Mouse (Mus musculus) 3134 (cell line): ENCODE measurements around the gene Bcl9.

Experiments
- DNase-seq: peaks from one replicate; pipeline ENCODE4 v3.0.0-alpha.2; 2011; ENCODE audit warnings: low spot score; ENCODE audit not compliant: insufficient read length; ENCODE audit errors: extremely low read depth

Gene Bcl9

GRCm38 (mm10) chr3:97297553-97298432 is at the start of gene Bcl9:
Bcl9 (minus strand) TSS chr3:97297917.
- DNase-seq: peak; percentile 78

DNA sequence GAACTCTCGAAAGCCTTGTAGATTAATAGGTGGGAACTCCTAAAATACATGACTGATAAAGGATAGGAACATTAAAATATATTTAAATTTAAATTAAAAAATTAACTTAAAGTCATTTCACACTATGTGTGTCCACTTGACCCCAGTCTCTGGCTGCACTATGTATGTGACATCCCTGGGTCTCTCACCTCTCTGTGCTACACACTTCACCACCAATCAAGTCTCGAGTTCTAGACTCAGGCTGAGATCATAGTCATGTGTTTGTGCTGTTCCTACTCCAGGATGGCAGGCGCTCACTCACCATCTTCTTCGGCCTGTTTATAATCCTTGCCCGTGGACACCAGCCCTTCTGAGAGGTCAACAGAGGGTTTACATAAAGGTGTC is 41.5 kb upstream of the Bcl9 start:
- DNase-seq: no peak

- DNase-seq: no peak
Observed at GRCm38 (mm10) chr3:97338522-97339192, 40.9 kb upstream of the Bcl9 start.

- no peak for DNase-seq
Observed at GRCm38 (mm10) chr3:97337306-97337705, 39.6 kb upstream of the Bcl9 start.

DNA sequence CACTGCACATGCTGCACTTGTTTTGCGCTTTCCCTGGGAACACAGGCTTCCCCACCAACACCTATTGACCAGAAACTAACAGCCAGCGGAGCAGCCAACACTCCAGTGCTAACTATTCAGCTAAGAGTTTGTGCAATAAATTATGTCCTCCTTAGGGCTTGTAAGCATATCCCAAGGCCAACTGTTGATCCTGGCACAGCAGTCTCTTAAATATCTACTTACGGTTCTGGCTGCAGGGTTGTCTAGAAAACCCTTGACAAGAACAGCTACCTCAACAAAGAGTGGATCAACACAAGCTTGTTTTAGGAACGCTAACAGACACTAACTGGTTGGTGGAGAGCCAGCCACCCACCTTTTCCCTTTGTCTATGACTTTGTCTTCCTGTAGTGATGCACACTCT is 38.6 kb upstream of the Bcl9 start:
- DNase-seq: no peak

DNA sequence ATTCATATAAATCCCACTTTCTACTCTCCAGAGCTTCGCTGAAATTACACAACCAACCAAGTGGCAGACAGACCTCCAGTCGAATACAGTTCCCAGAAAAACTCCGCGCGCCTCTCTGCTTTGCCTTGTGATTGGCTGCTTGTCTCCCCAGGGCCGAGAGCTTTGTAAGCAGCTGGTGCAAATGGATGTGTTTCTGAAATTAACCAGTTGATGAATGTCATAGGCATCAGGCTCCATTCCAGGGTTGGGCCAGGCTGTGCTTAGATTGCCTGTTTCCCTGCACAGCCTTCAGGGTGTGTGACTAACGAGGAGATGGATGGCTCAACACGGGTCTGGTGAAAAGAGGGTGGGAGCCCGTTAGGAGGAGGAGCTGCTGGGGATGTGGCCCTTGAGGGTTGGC is 36.9 kb upstream of the Bcl9 start:
- no peak for DNase-seq

GRCm38 (mm10) chr3:97332172-97332571 is 34.5 kb upstream of the Bcl9 start:
- no peak for DNase-seq

DNA sequence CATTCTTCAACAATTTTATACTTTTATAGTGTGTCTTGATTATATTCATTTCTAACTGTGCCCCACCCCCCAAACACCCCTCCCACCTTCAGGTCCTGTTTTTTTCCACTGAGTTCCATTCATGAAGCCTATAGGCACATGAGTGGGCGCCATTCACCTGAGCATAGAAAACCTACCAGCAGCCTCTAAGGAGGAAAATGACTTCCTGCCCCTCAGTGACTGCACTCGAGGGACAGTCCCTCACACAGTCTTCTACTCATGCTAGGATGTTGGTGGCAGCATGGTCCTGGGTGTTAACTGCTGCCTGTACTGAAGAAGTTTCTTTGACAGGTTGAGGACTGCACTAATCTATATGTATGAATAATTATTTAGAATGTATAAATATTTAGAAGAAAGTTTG is 30.1 kb upstream of the Bcl9 start:
- DNase-seq: no peak

- DNase-seq: no peak
Observed at GRCm38 (mm10) chr3:97327356-97327755, 29.6 kb upstream of the Bcl9 start.

DNA sequence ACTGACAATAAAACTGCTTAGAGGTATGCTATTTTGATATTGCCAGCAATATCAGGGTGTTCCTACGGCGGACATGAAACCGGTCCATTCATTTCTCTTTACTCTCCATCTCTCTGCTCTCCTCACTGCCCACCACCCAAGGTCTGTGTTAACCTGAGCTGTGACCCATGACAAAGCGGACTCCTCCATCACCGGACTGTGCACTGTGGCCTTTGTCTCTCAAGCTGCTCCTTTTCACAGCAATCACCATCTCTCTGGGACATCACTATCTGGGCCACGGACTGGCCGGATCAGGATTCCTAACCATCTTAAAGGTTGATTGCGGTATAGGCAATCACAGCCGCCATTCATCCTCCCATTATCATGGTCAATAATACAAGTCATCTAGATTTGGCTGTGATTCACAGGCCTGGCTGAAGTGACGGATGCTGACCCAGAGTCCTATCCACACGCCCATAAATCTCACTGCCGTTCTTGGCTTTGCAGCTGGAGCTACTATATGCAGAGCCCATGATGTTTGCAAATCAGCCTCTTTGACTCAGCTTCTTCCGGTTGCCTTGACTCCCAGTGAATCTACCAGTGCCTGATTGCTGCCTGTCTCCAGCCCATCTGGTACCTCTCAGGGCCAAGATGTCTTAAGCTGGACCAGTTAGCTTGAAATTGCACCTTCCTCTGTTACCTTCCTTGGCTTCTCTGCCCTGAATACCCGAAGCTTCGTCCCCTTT is 28.1 kb upstream of the Bcl9 start:
- no peak for DNase-seq

DNA sequence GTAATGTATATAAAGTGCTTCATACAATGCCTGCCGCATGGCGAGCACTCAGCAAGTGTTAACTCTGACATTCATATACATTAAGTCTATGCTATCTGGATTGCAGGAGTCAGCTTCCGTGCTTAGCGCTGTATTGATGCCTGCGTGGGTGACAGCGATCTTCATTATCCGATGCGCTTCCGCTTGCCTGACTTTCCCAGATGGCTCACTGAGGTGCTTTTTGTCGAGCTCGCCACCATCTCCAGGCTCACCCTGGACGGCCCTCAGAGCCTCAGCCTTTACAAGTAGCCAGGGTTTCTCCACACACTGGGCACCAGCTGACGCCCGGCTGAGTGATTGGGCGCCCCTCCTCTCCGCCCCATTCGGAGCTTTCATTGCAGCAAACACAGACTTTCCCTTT is 26.3 kb upstream of the Bcl9 start:
- no peak for DNase-seq

GRCm38 (mm10) chr3:97317302-97317701 is 19.6 kb upstream of the Bcl9 start:
- DNase-seq: no peak

DNA sequence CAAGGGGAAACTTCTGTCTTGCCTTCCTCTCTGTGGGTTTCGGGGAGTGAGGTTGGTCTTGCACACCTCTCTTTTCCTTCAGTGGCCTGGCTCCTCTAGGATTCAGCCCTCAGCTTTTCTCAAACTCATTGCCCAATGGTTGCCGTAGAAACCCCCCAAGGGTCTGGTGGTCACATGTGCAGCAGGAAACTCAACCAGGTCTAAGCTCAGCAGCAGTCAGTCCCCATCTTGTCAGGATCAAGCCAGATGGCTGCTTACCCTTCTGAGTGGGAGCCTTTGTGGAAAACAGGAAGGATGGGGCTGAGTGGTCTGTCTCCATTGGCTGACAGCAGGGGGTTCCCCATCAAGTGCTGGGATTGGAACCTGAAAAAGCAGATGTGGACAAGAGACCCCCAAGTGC is 15.7 kb upstream of the Bcl9 start:
- no peak for DNase-seq

- no peak for DNase-seq
Observed at GRCm38 (mm10) chr3:97311998-97312397, 14.3 kb upstream of the Bcl9 start.

DNA sequence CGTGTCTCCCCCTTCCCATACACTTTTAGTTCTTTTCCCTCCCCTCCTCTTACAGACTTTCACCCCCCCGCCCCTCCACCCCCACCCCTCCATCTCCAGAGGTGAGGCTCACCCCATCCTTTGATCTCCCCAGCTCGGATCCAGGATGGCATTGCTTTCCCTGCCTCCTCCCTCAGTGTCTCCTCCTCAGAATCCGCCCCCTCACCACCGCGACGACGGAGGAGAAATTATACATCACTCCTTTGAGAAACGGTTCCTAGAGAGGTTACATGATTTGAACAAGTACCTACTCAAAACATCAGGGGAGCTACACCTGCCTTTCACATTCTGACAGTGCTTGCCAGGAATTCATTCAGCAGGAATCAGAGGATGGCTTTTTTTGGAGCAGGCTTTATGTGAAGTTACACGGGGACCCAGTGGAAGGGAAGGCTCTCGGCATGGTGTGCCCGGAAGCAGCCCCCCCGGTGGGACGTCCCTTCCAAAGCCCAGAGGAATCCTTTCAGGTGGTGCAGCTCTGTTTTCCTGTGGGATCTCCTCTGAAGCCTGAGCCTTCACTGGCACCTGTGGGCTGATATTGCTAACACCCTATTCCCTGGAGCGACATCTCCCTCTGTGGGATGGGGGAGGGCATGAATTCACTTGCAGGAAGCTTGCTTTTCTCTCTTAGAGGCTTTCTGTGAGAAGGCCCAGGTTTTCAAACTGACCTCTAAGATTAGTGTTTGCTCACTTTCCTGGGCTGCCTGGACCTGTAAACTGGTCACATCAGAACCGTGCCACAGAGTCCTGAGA is 12.2 kb upstream of the Bcl9 start:
- DNase-seq: no peak

GRCm38 (mm10) chr3:97308440-97308839 is 10.7 kb upstream of the Bcl9 start:
- no peak for DNase-seq

- no peak for DNase-seq
Observed at GRCm38 (mm10) chr3:97305907-97306306, 8.2 kb upstream of the Bcl9 start.

GRCm38 (mm10) chr3:97301586-97301985 is 3.9 kb upstream of the Bcl9 start:
- DNase-seq: no peak

- DNase-seq: peak; percentile 47
Observed at GRCm38 (mm10) chr3:97300370-97300769, 2.7 kb upstream of the Bcl9 start.

GRCm38 (mm10) chr3:97299885-97300284 is 2.2 kb upstream of the Bcl9 start:
- DNase-seq: no peak
